Mouse (Mus musculus) embryonic facial prominence, embryonic 11.5 days (tissue): ENCODE results near the gene Kcnk10. TPM values are rescaled to one million over a fixed set of nuclear protein-coding genes. Genes with fewer than 3 reads are reported as not detected.

Experiments used
- ATAC-seq: fragments of 200-750 bp; cut with Nextera tagmentation; replicated peaks from 2 replicates; pipeline ENCODE4 v1.8.0; 2017; ENCODE audit warnings: low read depth; ENCODE audit not compliant: insufficient number of reproducible peaks, low FRiP score, low TSS enrichment
- DNase-seq: peaks from one replicate; pipeline ENCODE4 v3.0.0-alpha.2; 2015; ENCODE audit warnings: low spot score
- H3K27ac ChIP-seq: fragments of 300-500 bp; sonication (generic); replicated peaks from 2 replicates; pipeline ENCODE4 v1.5.1; 2014; ENCODE audit warnings: mild to moderate bottlenecking, low read depth, low read length, control low read depth
- H3K27me3 ChIP-seq: fragments of 300-500 bp; sonication (generic); 2 replicates; pipeline ENCODE4 v1.6.1; 2014; ENCODE audit warnings: mild to moderate bottlenecking, low read length, moderate library complexity, mixed read lengths; ENCODE audit not compliant: control insufficient read depth, insufficient read depth
- H3K36me3 ChIP-seq: fragments of 300-500 bp; sonication (generic); replicated peaks from 2 replicates; pipeline ENCODE4 v1.6.1; 2014; ENCODE audit warnings: low read depth, mild to moderate bottlenecking, low read length, moderate library complexity, mixed read lengths; ENCODE audit not compliant: control insufficient read depth, insufficient read depth
- H3K4me1 ChIP-seq: fragments of 300-500 bp; sonication (generic); 2 replicates; pipeline ENCODE4 v1.6.1; 2014; ENCODE audit warnings: low read length, mixed read lengths; ENCODE audit not compliant: control insufficient read depth, insufficient read depth
- H3K4me2 ChIP-seq: fragments of 300-500 bp; sonication (generic); 2 replicates; pipeline ENCODE4 v1.6.1; 2014; ENCODE audit warnings: low read depth, mild to moderate bottlenecking, control low read depth, low read length, moderate library complexity
- H3K4me3 ChIP-seq: fragments of 300-500 bp; sonication (generic); 2 replicates; pipeline ENCODE4 v1.5.1; 2014; ENCODE audit warnings: low read depth, low read length, control low read depth
- H3K9ac ChIP-seq: fragments of 300-500 bp; sonication (generic); replicated peaks from 2 replicates; pipeline ENCODE4 v1.6.1; 2014; ENCODE audit warnings: mild to moderate bottlenecking, control low read depth, low read length
- H3K9me3 ChIP-seq: fragments of 300-500 bp; sonication (generic); replicated peaks from 2 replicates; pipeline ENCODE4 v1.6.1; 2016; ENCODE audit warnings: mild to moderate bottlenecking, low read length, inconsistent platforms, mixed read lengths; ENCODE audit not compliant: control insufficient read depth
- WGBS: fragments of 180-500 bp; shearing (Covaris S2); extraction: QIAGEN DNeasy Blood & Tissue Kit; methylation state at CpG from one replicate; pipeline ENCODE4 v1.1.7; 2014; 5-methylcytosine and 5-hydroxymethylcytosine counted together
- polyA plus RNA-seq: library from polyadenylated mRNA; unstranded; fragments of >200 nt; fragmentation: Nextera tagmentation; extraction: Ambion mirVana; gene quantifications from 2 replicates; pipeline ENCODE4 v1.2.1, GENCODE M21; 2014

The Kcnk10 gene
- polyA plus RNA-seq, 1 experiment from 2014 or later, result 4.0 TPM

GRCm38 (mm10) chr12:98563261-98563660, 14.8 kb downstream of the Kcnk10 start:
- Histone ChIP-seq H3K27me3 (no peaks in the 10 kb centered on the region), H3K9ac (no peak overlapping the region), H3K27ac (no peak overlapping the region), H3K9me3 (no peaks in the 10 kb centered on the region), H3K4me3 (no peak overlapping the region), H3K36me3 (no peaks in the 10 kb centered on the region), H3K4me1 (no peaks in the 10 kb centered on the region), H3K4me2 (no peak overlapping the region)
- DNase-seq (no peak), ATAC-seq (no peak)
- 88% methylated on average over 4 of the region's 4 CpGs for WGBS

DNA sequence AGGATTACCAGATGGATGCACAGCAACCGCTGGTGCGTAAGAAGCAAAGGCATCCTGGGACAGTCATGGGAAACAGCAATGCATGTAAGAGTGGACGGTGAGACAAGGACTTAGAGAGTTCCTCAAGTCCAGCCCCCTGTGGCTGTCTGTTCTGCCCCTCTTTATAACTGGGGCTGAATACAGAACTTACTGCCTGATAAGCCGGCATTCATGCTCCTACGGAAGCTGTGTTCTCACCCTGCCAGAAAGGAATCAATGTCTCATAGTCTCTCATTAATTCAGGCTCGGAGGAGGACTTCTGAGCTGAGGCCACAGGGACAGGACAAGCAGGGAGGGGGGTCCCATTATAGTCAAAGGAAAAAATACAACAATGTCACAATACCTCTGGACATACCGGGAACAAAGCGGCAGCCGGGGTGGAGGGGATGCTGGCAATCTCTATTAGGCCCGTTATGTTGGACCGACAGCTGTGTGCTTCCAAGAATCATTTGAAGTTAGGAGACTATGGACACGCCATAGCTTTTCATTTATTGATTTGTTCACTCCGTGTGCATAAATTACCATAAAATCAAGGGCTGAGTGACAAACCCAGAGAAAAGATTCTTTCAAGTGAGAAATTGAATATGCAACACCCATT, 15.7 kb downstream of the Kcnk10 start:
- Histone ChIP-seq H3K27ac (no peak overlapping the region), H3K4me2 (no peak overlapping the region), H3K36me3 (no peaks in the 10 kb centered on the region), H3K4me3 (no peak overlapping the region), H3K27me3 (no peaks in the 10 kb centered on the region), H3K9ac (no peak overlapping the region), H3K4me1 (no peaks in the 10 kb centered on the region), H3K9me3 (no peaks in the 10 kb centered on the region)
- peak; percentile 20 for DNase-seq
- 79% methylated on average over 13 of the region's 13 CpGs for whole genome bisulfite sequencing
- ATAC-seq, result peak; percentile 91

- ATAC-seq, result no peak
- Histone ChIP-seq H3K4me1 (no peaks in the 10 kb centered on the region), H3K36me3 (no peaks in the 10 kb centered on the region), H3K27ac (no peak overlapping the region), H3K27me3 (no peaks in the 10 kb centered on the region), H3K9ac (no peak overlapping the region), H3K9me3 (no peaks in the 10 kb centered on the region), H3K4me2 (no peak overlapping the region), H3K4me3 (no peak overlapping the region)
- DNase-seq, result no peak
- 87% methylated on average over 3 of the region's 3 CpGs for WGBS
Measured at GRCm38 (mm10) chr12:98560038-98560437, 18.1 kb downstream of the Kcnk10 start.

DNA sequence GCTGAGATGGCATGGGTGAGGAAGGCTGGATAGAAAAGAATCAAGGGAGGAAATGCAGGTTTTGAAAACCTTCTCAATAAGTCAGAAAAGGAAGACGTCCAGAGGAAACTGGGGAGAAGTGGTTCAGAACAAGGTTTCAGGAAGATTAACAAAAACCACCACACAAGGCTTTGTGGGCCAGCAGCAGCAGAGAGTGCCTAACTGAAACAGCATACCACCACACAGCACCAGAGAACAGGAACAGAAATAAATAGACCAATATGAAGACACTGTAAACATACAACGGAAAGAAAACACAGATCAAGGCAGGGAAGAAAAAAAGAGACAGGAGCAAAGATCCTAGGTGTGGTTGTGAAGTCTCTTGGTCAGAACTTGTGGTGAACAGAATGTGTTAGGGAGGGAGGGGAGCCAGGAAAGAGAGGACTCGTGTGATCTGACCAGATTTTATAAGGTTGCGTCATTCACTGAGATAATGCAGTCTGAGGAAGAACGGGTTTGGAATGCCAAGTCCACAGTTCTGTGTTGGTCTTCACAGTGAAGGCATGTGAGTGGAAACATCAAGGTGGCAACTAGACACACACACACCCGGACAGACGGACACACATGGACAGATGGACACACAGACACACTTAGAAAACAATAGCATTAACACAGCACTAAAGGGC, 21.0 kb downstream of the Kcnk10 start:
- H3K27ac ChIP-seq, result no peak overlapping the region
- no peaks in the 10 kb centered on the region for H3K36me3 ChIP-seq
- H3K9ac ChIP-seq, result no peak overlapping the region
- H3K4me1 ChIP-seq, result no peaks in the 10 kb centered on the region
- DNase-seq (no peak), ATAC-seq (no peak)
- no peaks in the 10 kb centered on the region for H3K9me3 ChIP-seq
- 83% methylated on average over 7 of the region's 7 CpGs for WGBS
- H3K4me2 ChIP-seq, result no peak overlapping the region
- no peaks in the 10 kb centered on the region for H3K27me3 ChIP-seq
- no peak overlapping the region for H3K4me3 ChIP-seq

GRCm38 (mm10) chr12:98549981-98550380, 28.1 kb downstream of the Kcnk10 start:
- H3K4me1 ChIP-seq, result no peaks in the 10 kb centered on the region
- H3K27ac ChIP-seq, result no peak overlapping the region
- no peak overlapping the region for H3K4me2 ChIP-seq
- ATAC-seq (no peak), DNase-seq (no peak)
- 94% methylated on average over 6 of the region's 6 CpGs for WGBS
- H3K36me3 ChIP-seq, result no peaks in the 10 kb centered on the region
- H3K9ac ChIP-seq, result no peak overlapping the region
- H3K4me3 ChIP-seq, result no peak overlapping the region
- H3K27me3 ChIP-seq, result no peaks in the 10 kb centered on the region
- no peaks in the 10 kb centered on the region for H3K9me3 ChIP-seq

GRCm38 (mm10) chr12:98548141-98548540, 30.0 kb downstream of the Kcnk10 start:
- no peak overlapping the region for H3K9ac ChIP-seq
- H3K36me3 ChIP-seq, result no peaks in the 10 kb centered on the region
- WGBS, result 86% methylated on average over 9 of the region's 9 CpGs

DNA sequence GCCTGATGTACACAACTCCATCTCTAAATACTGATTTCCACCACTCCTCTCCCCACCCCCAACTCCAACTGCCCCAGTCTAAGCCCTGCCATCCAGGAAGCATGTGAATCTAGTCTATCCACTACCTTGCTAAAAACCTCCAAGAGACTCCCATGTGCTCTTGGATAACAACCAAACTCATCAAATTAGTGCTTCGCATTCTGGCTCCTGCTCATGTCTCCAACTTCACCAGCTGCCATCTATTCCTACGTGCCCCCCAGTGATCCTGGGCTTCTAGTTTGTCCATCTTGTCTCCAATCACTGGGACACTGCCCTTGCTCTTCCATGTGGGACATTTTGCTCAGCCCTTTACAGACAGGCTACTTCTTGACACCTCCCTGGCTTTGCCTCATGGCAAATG, 32.2 kb downstream of the Kcnk10 start:
- Histone ChIP-seq H3K27ac (no peak overlapping the region), H3K36me3 (no peaks in the 10 kb centered on the region), H3K27me3 (no peaks in the 10 kb centered on the region), H3K9ac (no peak overlapping the region), H3K4me3 (no peak overlapping the region), H3K9me3 (no peaks in the 10 kb centered on the region), H3K4me1 (no peaks in the 10 kb centered on the region), H3K4me2 (no peak overlapping the region)
- ATAC-seq (no peak), DNase-seq (no peak)
- 86% methylated on average over 2 of the region's 2 CpGs for WGBS

More at GRCm38 (mm10) chr12:98548141-98548540, 30.0 kb downstream of the Kcnk10 start:
- Histone ChIP-seq H3K4me2 (no peak overlapping the region), H3K4me1 (no peaks in the 10 kb centered on the region), H3K4me3 (no peak overlapping the region), H3K27ac (no peak overlapping the region), H3K9me3 (no peaks in the 10 kb centered on the region), H3K27me3 (no peaks in the 10 kb centered on the region)
- no peak for ATAC-seq
- DNase-seq, result no peak

GRCm38 (mm10) chr12:98545251-98545560, 32.9 kb downstream of the Kcnk10 start:
- H3K9ac ChIP-seq, result no peak overlapping the region
- WGBS, result 86% methylated on average over 4 of the region's 4 CpGs
- ATAC-seq (no peak), DNase-seq (no peak)
- H3K4me2 ChIP-seq, result no peak overlapping the region
- H3K36me3 ChIP-seq, result no peaks in the 10 kb centered on the region
- H3K27ac ChIP-seq, result no peak overlapping the region
- no peaks in the 10 kb centered on the region for H3K9me3 ChIP-seq
- H3K4me1 ChIP-seq, result no peaks in the 10 kb centered on the region
- H3K27me3 ChIP-seq, result no peaks in the 10 kb centered on the region
- H3K4me3 ChIP-seq, result no peak overlapping the region
